Mouse (Mus musculus): ENCODE results near the gene Olfr1396. TPM values are rescaled to one million over a fixed set of nuclear protein-coding genes. Genes with fewer than 3 reads are reported as not detected.

Gene Olfr1396
- polyA plus RNA-seq, 1 experiment from 2014 or later = not detected

DNA sequence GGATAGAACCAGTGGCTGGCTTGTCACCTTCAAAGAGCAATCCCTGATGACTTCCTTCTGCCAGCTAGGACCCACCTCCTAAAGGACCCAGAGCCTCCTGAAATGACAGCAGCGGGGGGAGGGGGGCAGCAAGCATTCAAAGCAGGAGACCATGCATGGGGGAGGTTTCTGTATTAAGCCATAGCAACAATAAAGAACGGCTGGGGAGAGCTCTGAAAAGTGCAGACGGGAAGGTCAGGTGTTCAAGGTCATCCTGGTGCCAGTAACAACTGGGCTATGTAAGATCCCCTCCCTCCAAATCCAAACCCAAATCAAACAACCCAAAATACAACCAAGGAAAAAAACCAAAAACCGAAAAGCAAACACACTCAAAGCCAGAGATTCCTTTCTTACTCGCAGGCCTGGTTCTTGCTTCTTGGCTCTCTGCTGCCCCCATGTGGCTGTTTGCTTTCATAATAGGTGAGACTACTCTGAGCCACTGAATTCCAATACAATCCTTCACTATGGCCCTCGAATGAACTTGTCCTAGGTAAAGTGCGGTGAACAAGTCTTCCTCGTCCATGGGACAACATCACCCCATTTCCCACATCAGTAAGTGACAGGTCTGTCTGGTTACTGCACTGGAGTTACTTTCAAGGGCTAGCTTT lies 11.5 kb downstream of the Olfr1396 start:
- Histone ChIP-seq H3K4me2 (replicated peaks; ENCODE audit: low read depth, low read length) (no peak overlapping the region), H3K27ac (ENCODE audit: low read length) (no peak overlapping the region), H3K27me3 (replicated peaks; ENCODE audit: insufficient read depth, low read length) (no peaks in the 10 kb centered on the region), H3K4me3 (ENCODE audit: low read depth, low read length) (no peak overlapping the region), H3K9ac (replicated peaks; ENCODE audit: low read depth) (no peak overlapping the region), H3K4me1 (ENCODE audit: insufficient read depth, low read depth, low read length) (no peaks in the 10 kb centered on the region), H3K36me3 (ENCODE audit: insufficient read depth, low read length) (no peaks in the 10 kb centered on the region), H3K9me3 (ENCODE audit: low read length) (no peaks in the 10 kb centered on the region)
- peak; percentile 93 for TF ChIP-seq CTCF (IDR thresholded peaks at IDR 0.05)
- no peak for TF ChIP-seq EP300 (IDR thresholded peaks at IDR 0.05)
- peak; percentile 91 for DNase-seq (ENCODE audit: low spot score)
- WGBS = 6% methylated on average over 8 of the region's 8 CpGs
- peak; percentile 75 for ATAC-seq

DNA sequence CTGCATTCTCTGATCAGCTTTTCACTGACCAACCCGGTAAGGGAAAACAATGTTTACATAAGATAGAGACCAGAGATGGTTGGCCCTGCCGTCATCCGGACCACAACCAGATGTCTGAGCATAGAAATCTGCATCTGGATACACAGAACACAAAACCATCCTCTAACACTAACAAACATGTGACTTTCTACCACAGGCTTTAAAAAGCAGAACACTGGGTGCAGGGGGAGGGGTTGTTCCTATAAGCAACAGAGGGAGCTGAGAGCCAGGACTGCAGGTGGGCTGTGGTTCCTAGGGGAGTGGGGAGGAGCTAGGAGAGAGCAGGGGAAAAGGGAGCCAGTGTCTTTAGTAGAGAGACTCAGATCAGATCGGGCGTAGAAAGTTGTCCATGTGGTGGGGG lies 13.2 kb downstream of the Olfr1396 start:
- Histone ChIP-seq H3K36me3 (ENCODE audit: insufficient read depth, low read length) (no peaks in the 10 kb centered on the region), H3K9ac (replicated peaks; ENCODE audit: low read depth) (no peak overlapping the region), H3K4me1 (ENCODE audit: insufficient read depth, low read depth, low read length) (no peaks in the 10 kb centered on the region), H3K9me3 (ENCODE audit: low read length) (no peaks in the 10 kb centered on the region), H3K4me3 (ENCODE audit: low read depth, low read length) (no peak overlapping the region), H3K27ac (ENCODE audit: low read length) (no peak overlapping the region), H3K4me2 (replicated peaks; ENCODE audit: low read depth, low read length) (no peak overlapping the region), H3K27me3 (replicated peaks; ENCODE audit: insufficient read depth, low read length) (no peaks in the 10 kb centered on the region)
- 24% methylated on average over 5 of the region's 5 CpGs for WGBS
- no peak for DNase-seq (ENCODE audit: low spot score)
- ATAC-seq = no peak
- no peak for TF ChIP-seq CTCF (IDR thresholded peaks at IDR 0.05)
- TF ChIP-seq EP300 (IDR thresholded peaks at IDR 0.05) = no peak

DNA sequence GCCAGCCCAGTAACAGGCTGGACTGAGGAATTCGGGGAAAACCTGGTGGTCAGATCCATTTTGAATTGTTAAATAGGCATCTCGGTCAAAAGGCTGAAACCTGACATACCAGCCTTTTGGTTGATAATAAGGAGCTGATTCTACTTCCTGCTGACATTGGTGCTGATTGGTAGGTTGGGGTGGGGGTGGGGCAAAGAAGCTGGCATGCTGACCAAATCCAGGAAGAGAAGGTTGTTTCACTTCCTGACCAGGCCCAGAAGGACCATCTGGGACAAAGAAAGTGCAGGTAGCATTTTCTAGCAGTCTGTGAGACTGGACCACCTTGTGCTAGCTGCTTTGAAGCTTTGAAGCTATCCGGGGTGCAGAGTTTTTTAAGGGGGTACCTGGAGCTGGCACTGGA lies 14.3 kb downstream of the Olfr1396 start:
- Histone ChIP-seq H3K4me2 (replicated peaks; ENCODE audit: low read depth, low read length) (no peak overlapping the region), H3K4me1 (ENCODE audit: insufficient read depth, low read depth, low read length) (no peaks in the 10 kb centered on the region), H3K4me3 (ENCODE audit: low read depth, low read length) (no peak overlapping the region), H3K9ac (replicated peaks; ENCODE audit: low read depth) (no peak overlapping the region), H3K36me3 (ENCODE audit: insufficient read depth, low read length) (no peaks in the 10 kb centered on the region), H3K27ac (ENCODE audit: low read length) (no peak overlapping the region), H3K9me3 (ENCODE audit: low read length) (no peaks in the 10 kb centered on the region), H3K27me3 (replicated peaks; ENCODE audit: insufficient read depth, low read length) (no peaks in the 10 kb centered on the region)
- DNase-seq (ENCODE audit: low spot score) (no peak), ATAC-seq (no peak)
- no peak for TF ChIP-seq EP300 (IDR thresholded peaks at IDR 0.05)
- 75% methylated on average over 3 of the region's 3 CpGs for WGBS

DNA sequence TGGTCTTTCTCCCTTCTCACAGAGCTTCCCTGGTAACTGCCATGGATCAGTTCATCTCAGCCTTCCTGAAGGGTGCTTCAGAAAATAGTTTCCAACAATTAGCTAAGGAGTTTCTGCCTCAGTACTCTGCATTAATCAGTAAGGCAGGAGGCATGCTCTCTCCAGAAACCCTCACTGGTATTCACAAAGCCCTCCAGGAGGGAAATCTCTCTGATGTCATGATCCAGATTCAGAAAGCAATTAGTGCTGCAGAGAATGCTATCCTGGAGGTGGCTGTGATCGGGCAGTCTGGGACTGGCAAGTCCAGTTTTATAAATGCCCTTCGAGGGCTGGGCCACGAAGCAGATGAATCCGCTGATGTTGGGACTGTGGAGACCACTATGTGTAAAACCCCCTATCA lies 19.3 kb downstream of the Olfr1396 start:
- Histone ChIP-seq H3K27ac (ENCODE audit: low read length) (no peak overlapping the region), H3K36me3 (ENCODE audit: insufficient read depth, low read length) (no peaks in the 10 kb centered on the region), H3K9ac (replicated peaks; ENCODE audit: low read depth) (no peak overlapping the region), H3K4me1 (ENCODE audit: insufficient read depth, low read depth, low read length) (no peaks in the 10 kb centered on the region), H3K9me3 (ENCODE audit: low read length) (no peaks in the 10 kb centered on the region), H3K27me3 (replicated peaks; ENCODE audit: insufficient read depth, low read length) (no peaks in the 10 kb centered on the region), H3K4me2 (replicated peaks; ENCODE audit: low read depth, low read length) (no peak overlapping the region), H3K4me3 (ENCODE audit: low read depth, low read length) (no peak overlapping the region)
- TF ChIP-seq EP300 (IDR thresholded peaks at IDR 0.05) (no peak), CTCF (IDR thresholded peaks at IDR 0.05) (no peak)
- WGBS = 90% methylated on average over 4 of the region's 4 CpGs
- ATAC-seq (no peak), DNase-seq (ENCODE audit: low spot score) (no peak)

DNA sequence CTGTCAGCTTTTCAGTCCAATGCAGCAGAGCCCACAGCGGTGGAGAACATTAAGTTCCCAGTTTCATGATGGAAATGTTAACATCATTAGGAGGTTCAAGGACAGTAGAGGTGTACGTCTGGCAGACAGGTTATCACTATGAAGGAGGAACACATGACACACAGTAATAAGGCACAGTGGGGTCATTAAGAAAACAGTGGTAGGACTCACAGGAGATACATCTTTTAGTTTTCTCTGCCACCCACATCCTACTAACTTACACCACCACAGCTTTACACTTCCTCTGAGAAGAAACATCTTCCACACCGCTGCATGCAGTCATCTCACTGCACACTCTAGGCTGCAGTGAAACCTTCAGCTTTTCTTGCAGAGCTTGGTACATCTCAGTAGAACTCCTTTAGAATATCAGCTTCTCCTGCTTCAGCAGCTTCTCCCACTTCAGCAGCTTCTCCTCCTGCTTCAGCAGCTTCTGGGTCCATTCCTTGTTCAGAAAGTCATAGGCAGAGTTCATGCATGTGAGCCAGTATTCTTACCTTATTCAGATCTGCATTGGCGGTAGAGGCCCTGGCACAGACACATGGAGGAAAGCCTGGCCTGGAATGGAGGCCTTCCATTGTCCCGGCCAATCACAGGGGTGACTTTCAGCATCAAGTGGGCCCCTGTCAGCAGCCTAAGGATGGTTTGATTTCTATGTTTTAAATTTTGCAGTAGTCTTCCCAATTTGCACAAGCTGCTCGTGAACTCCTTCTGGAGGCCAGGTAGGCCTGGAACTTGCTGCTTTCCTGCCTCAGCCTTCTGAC lies 20.6 kb downstream of the Olfr1396 start:
- TF ChIP-seq CTCF (IDR thresholded peaks at IDR 0.05) (no peak), EP300 (IDR thresholded peaks at IDR 0.05) (no peak)
- Histone ChIP-seq H3K4me3 (ENCODE audit: low read depth, low read length) (no peak overlapping the region), H3K27ac (ENCODE audit: low read length) (no peak overlapping the region), H3K27me3 (replicated peaks; ENCODE audit: insufficient read depth, low read length) (no peaks in the 10 kb centered on the region), H3K36me3 (ENCODE audit: insufficient read depth, low read length) (no peaks in the 10 kb centered on the region), H3K9me3 (ENCODE audit: low read length) (no peaks in the 10 kb centered on the region), H3K4me1 (ENCODE audit: insufficient read depth, low read depth, low read length) (no peaks in the 10 kb centered on the region), H3K9ac (replicated peaks; ENCODE audit: low read depth) (no peak overlapping the region), H3K4me2 (replicated peaks; ENCODE audit: low read depth, low read length) (no peak overlapping the region)
- no peak for DNase-seq (ENCODE audit: low spot score)
- WGBS = 80% methylated on average over 6 of the region's 6 CpGs
- no peak for ATAC-seq

DNA sequence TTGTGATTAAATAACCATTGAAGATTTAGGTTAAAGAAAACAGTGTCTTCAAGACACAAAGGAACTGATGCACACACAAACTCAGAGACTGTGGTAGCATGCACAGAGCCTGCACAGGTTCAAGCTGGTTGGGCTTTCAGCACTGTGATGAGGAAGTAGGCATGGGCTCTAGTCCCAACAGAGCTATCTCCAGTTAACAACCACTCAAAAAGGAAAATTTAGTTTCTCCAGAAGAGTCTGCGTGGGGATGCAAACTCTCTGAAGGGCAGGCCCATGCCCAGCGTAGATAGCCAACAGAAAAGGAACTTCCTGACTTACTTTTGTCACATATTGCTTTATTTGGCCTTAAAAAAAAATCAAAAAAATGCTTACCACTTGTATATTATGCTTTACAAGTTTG lies 21.9 kb downstream of the Olfr1396 start:
- Histone ChIP-seq H3K9me3 (ENCODE audit: low read length) (no peaks in the 10 kb centered on the region), H3K27me3 (replicated peaks; ENCODE audit: insufficient read depth, low read length) (no peaks in the 10 kb centered on the region), H3K36me3 (ENCODE audit: insufficient read depth, low read length) (no peaks in the 10 kb centered on the region), H3K4me3 (ENCODE audit: low read depth, low read length) (no peak overlapping the region), H3K4me2 (replicated peaks; ENCODE audit: low read depth, low read length) (no peak overlapping the region), H3K9ac (replicated peaks; ENCODE audit: low read depth) (no peak overlapping the region), H3K4me1 (ENCODE audit: insufficient read depth, low read depth, low read length) (0 out of 2 replicates have a peak, but pooled peaks cover 6% of the 10 kb centered on the region), H3K27ac (ENCODE audit: low read length) (no peak overlapping the region)
- TF ChIP-seq EP300 (IDR thresholded peaks at IDR 0.05) (no peak), CTCF (IDR thresholded peaks at IDR 0.05) (no peak)
- no peak for ATAC-seq
- DNase-seq (ENCODE audit: low spot score) = no peak
- WGBS = 63% methylated on average over 2 of the region's 2 CpGs

All from lung, postnatal 0 days (tissue).